Mouse (Mus musculus) left cerebral cortex, postnatal 4 days (tissue): Measurements from ENCODE around the gene Wls. TPM values are rescaled to one million over a fixed set of nuclear protein-coding genes. Genes with fewer than 3 reads are reported as not detected.

Experiments used
- DNase-seq: peaks from one replicate; pipeline ENCODE4 v3.0.0-alpha.2; 2022
- intact Hi-C: fragments of 180-260 bp; cut with DNase I; formaldehyde crosslinking; loops from one replicate; pipeline ENCODE4 v1.15.1; 2025
- total RNA-seq, 2 experiments: library from RNA; stranded (reverse); gene quantifications; 2 replicates each; pipeline ENCODE4 v1.2.3; 2021

Wls gene
- total RNA-seq, result 10 to 100 TPM; 23.8 to 25.9 TPM

- DNase-seq, result peak; percentile 68
- intact Hi-C loops, result no loop called here
These were observed at the start of gene Wls for GRCm38 (mm10) chr3:159839481-159839880. Gene Wls, plus strand, starts transcription at chr3:159839672.

- DNase-seq, result no peak
- intact Hi-C loops, result no loop called here
These were observed 49.7 kb upstream of the Wls start for GRCm38 (mm10) chr3:159789781-159790180.

DNA sequence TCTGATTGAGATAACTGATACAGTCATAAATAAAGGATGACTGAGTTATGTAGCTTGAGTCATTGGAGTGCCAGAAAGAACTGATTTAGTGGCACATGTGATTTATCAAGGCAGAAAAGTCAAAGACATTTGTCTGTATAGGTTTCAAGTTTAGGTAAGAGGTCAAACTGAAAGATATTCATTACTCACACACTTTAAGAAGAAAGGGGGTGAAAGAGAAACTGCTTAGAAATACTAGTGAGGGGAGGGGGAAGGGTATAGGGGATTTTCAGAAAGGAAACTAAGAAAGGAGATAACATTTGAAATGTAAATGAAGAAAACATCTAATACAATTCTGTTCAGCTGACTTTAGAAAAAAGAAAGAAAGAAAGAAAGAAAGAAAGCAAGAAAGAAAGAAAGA, 7.9 kb upstream of the Wls start:
- no peak for DNase-seq
- intact Hi-C loops, result no loop called here

GRCm38 (mm10) chr3:159840002-159840816, 737 bp downstream of the Wls start:
- intact Hi-C loops, result no loop called here
- DNase-seq, result peak; percentile 41

DNA sequence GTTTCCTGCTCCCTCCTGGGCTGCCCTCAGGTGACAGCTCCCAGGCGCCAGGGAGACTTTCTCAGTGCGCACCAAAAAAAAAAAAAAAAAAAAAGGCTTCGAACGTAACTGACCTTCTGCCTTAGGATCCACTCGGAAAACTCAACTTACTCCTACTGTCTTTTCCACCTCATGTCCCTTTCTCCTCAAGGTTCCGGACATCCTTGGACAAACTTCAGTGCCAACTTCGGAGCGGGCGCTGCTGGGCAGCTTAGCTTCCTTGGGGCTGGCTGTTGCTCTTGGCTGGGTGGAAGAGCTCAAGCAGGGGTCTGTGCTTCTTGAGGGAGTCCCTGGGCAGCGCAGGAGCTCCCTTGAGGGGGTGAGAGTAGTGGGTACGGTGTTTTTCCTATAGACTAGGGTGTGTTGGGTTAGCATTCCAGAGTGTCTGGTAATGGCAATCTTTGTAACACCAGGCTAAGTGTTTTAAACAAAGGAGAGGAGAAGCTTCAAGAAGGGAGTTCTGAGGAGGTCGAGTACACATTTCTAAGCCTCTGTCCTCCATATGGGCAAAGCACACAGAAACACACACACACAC, 1.4 kb downstream of the Wls start:
- intact Hi-C loops, result no loop called here
- DNase-seq, result peak; percentile 13

DNA sequence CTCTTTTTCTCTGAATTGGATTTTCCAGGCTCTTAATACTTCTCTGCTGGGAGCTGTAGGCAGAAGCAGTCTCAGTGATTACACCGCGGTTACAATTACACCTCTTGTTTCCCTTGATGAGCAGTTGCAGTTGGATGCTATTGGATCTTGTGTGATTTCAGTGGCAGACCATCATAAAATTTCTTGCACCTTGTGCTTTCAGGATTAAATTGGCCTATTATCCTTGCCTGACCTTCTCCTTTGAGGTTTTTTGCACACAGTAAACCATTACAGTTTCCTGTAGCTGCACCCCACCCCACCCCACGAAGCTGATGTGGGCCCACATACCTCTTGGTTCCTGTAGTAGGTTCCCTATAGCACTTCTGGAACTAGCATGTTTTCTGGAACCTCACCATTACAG, 2.0 kb downstream of the Wls start:
- DNase-seq, result no peak
- intact Hi-C loops, result no loop called here

DNA sequence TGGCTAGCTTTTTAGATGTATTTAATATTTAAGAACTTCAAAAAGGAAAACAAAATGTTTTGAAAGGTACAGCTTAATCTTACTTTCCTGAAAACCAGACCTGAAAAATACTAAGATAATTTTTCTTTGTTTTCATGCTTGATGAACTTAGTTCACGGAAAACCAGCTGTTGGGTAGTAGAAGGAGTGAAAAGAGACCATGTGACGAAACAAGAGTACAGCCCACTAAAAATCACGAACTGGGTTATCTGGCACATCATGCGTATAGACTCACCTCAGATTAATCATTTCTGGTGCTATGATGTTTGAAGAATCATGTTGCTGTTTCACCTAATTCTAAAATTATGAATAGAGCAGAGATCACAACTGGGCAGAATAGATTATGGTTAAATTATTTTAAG, 3.7 kb downstream of the Wls start:
- no peak for DNase-seq

DNA sequence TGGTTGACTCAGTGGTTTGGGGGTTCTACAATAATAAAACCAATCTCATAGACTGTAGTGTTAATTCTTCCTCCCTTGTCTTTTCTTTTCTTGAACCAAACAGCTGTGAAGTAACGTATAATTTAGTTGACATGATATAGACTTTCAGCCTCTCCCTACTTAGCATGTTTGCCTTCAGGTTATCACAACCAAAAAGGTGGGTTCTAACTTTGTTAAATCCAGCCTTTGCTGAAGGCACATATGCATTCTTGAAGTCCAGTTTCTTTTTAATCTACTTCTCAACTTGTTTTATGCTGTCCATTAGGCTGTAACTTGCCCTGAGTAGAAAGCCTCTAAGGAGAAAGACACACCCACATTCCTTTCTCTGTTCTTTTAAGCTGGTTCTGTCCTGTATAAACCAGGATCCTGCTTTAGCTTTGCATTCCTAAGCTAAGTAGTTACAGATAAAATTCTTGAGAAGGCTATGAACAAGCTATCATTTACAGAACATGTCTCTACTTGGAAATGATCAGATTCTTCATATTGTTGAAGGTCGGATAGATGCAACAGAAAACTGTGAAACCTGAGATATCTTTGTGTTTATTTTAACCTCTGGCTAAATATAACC, 8.0 kb downstream of the Wls start:
- no peak for DNase-seq
- intact Hi-C loops, result no loop called here

More for the DNA sequence above, 3.7 kb downstream of the Wls start:
- intact Hi-C loops, result no loop called here

DNA sequence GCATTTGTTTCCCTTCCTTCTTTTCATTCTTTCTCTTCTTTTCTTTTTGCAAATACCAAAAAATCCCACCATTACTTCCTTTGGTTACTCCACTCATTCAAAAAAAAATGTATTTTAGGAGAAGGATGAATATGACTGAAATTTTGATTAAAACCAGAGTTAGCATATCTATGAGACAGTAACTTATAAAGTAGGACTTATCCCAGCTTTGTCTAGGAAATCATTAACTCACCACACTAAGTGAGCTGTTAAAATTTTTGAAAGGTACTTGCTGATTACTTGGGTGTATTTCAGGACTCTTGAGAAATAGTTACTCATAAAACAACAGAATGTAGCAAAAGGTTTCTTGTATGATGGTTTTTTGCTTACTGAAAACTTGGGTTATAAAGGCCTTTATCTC, 8.7 kb downstream of the Wls start:
- DNase-seq, result no peak
- intact Hi-C loops, result no loop called here

DNA sequence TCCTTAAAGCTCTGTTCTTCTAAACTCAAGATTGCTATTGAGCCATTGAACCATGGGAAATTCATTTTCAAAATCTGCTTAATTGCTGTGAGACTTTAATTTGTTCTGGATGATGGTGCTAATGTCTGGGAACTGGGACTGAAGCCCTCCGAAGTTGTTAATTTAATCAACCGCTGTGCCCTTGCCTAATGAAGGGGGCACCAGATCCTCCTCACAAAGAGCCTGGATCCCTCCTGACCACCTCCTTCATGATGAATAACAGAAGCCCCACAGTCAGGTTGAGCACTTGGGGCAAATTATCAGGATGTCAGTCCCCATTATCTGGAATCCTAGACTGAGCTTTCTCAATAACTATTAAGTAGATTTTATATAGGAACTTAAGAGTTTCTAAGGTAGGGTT, 12.0 kb downstream of the Wls start:
- intact Hi-C loops, result no loop called here
- DNase-seq, result no peak

- DNase-seq, result peak; percentile 11
- intact Hi-C loops, result no loop called here
These were observed 12.5 kb downstream of the Wls start for GRCm38 (mm10) chr3:159851980-159852379.

DNA sequence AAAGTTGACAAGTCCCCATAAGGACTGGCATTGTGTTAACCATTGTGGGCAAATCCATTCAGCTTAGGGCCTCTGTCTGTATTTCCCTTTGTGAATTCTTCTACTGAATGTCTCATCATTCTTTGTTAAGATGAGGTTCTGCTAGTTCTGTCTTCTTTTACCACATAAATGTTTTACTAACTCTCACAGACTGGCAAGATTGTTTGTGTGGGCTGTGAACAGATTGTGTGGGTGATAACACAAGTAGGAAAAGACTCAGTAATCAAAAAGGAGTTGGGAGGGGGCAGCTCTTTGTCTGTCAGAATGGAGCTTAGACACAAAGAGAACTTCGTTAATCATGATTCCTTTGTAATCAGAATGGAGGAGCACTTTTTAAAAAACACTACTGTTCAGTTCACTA, 17.6 kb downstream of the Wls start:
- no peak for DNase-seq
- intact Hi-C loops, result no loop called here

DNA sequence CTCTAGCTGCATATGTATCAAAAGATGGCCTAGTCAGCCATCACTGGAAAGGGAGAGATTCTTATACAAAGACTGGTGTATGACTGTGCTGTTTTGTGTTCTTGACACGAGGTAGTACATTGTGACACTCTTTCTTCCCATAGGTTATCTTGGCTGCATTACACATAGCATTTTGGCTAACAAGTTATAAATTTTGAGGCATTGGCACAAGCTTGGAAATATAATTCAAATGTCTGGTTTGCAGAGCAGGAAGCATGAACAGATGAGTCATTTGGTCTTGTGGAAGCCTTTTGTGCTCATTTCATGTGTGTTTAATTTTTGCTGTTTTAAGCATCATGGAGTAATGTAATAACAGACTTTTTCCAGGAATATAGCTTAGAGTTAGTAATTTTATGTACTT, 26.2 kb downstream of the Wls start:
- intact Hi-C loops, result no loop called here
- DNase-seq, result no peak

GRCm38 (mm10) chr3:159878983-159879382, 39.5 kb downstream of the Wls start:
- no peak for DNase-seq
- intact Hi-C loops, result no loop called here

GRCm38 (mm10) chr3:159883325-159883724, 43.9 kb downstream of the Wls start:
- DNase-seq, result no peak
- intact Hi-C loops, result no loop called here

DNA sequence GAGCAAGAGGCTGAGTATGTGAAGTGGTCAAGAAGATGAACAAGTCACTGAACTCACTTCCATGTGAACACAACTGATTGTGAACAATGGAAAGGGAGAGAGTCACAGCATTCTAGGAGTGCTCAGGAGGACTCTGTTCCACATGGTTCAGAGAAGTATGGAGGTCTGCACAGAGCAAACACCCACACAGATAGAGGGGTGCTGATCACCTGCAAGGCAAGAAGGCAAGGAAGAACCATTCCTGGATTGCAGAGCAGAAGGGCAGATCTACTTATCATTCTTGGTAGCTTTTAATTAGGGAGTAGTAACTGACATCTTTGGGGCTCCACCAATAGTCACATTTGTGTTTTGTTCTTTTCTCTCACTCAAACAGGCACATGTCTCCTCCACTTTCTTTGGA, 45.3 kb downstream of the Wls start:
- intact Hi-C loops, result no loop called here
- no peak for DNase-seq

GRCm38 (mm10) chr3:159885271-159885670, 45.8 kb downstream of the Wls start:
- DNase-seq, result peak; percentile 70
- intact Hi-C loops, result no loop called here

DNA sequence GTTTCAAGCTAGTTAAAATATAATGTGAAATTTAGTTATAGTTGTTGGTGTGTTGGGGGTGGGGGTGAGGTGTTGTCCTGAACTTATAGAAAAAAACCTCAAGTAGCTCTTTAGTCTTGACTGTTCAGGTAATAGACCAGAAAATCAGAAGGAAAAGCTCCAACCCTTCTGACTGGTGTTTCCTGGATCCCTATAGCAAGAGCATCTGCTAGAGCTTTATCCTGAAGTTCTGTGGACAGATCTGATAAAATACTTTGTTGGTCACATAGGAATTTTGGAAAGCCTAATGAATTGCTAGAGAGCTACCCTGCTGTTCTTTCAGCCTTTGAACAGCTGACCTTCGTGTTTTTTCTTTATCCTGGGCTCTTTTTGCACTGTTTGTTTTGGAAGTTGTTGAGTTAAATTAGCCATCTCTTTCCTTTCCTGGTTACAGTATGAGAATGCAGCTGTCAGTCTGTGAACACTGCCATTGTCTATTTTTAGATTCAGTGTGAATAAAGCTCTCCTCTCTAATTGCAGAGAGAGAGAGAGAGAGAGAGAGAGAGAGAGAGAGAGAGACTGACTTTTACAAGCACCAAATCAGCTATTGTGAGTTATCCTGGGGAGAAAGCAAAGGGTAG, 46.4 kb downstream of the Wls start:
- intact Hi-C loops, result no loop called here
- no peak for DNase-seq

DNA sequence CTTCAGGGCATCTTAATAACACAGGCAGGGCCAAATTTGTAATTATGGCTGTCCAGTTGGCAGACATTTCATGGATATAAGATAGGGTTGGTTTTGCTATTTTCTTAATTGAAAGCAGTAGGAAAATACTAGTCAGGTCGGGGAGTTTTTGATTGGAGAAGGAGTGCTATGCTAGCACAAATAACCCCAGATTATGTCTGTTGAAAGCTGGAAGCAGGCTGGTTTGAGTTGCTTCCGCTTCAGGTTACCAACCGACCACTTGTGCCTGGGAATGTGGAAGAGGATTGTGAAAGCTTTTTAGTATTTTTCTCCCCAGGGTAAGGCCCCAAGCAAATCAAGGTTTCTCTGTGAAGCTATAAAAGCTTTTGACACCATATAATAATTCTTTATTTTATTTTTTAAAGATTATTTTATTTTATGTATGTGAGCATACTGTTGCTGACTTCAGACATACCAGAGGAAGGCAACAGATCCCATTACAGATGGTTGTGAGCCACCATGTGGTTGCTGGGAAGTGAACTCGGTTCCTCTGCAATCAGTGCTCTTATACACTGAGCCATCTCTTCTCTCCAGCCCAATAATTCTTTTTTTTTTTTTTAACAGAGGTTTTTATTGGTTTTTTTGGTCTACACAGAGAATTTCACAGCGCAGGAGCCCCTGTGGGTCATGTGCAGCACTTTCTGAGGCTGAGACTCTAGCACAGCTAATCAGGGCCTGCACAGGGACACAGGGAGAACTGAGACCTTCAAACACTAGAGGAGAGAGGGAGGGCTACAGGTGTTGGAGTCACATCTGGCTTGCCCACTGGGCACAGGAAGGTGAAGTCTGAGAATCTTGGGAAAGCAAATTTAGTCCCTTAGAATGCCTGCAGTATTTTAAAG, 50.9 kb downstream of the Wls start:
- no peak for DNase-seq
- intact Hi-C loops, result no loop called here

GRCm38 (mm10) chr3:159891057-159891752, 51.7 kb downstream of the Wls start:
- intact Hi-C loops, result no loop called here
- DNase-seq, result peak; percentile 4
